Mouse (Mus musculus) layer of hippocampus, adult 9-10 months (tissue): ENCODE data around the gene Tjp1.

Source experiments
- DNase-seq: peaks from one replicate; pipeline ENCODE4 v3.0.0; 2022; ENCODE audit warnings: low spot score

Gene Tjp1

GRCm38 (mm10) chr7:65486259-65486681 lies 41.3 kb downstream of the Tjp1 start:
- DNase-seq, result no peak

DNA sequence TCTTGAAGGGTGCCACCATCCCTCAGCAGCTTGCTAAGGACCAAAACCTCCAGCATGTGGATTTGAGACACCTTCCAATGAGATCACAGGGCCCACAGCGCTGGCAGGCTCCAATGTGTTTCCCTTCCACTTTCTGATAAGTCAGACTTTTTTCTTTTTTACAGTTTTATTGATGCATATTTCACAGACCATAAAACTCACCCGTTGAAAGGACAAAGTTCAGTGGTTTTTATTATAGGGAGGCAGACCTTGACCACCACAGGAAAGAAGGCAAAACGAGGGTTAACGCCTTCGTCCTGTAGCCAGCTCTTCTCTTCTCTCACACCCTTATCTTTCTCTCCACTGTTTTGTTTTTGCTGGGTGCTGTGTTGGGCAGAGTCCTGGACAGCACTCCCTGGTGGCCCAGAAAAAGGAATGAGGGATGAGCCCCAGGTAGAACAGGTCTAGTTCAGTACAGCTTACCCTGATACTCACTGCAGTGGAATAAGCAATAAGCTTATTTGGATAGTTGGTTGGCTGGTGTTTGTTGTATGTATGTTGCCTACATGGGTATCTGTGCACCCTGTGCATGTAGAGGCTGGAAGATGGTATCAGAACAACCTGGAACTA lies 43.3 kb downstream of the Tjp1 start:
- no peak for DNase-seq

GRCm38 (mm10) chr7:65482216-65482615 lies 45.4 kb downstream of the Tjp1 start:
- DNase-seq, result no peak

DNA sequence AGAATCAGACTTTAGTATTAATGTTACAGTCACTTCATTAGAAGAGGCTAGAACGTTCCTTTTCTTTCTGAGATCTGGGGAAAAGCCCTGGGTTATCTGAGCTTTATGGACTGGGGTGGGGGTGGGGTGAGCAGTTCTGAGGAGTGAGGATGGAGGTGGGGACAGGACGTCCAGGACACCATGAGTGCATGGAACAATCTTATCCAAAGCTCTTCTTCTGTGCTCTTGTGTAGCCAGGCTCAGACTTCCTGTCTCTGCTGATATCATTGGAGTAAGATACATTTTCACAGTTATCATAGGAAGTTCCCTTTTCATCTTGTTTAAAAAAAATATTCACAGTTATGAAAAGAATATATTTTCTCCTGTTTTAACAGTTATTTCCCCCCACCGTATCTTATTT lies 55.5 kb downstream of the Tjp1 start:
- DNase-seq, result no peak

GRCm38 (mm10) chr7:65471406-65471805 lies 56.2 kb downstream of the Tjp1 start:
- no peak for DNase-seq

- no peak for DNase-seq
Observed at GRCm38 (mm10) chr7:65470214-65470613, 57.4 kb downstream of the Tjp1 start.

DNA sequence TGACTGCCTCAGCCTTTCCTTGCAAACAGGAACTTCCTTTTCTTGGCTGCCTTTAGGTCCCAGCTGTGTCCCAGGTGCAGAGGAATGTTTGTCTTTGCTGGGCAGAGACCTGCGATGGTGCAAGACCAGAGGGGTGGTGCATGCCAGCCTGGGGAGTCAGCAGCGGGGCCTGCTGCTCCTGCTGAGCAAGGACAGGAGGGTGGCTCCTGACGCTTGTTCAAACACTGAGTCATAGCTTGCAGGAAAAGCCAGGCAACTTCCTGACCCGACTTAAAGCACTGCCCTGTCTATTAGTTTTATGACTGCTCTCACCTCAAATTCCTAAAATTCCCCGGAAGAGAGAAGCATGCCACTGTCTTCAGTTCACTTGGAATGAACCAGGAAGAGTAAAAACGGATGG lies 57.9 kb downstream of the Tjp1 start:
- no peak for DNase-seq

GRCm38 (mm10) chr7:65468191-65468590 lies 59.4 kb downstream of the Tjp1 start:
- DNase-seq, result no peak

DNA sequence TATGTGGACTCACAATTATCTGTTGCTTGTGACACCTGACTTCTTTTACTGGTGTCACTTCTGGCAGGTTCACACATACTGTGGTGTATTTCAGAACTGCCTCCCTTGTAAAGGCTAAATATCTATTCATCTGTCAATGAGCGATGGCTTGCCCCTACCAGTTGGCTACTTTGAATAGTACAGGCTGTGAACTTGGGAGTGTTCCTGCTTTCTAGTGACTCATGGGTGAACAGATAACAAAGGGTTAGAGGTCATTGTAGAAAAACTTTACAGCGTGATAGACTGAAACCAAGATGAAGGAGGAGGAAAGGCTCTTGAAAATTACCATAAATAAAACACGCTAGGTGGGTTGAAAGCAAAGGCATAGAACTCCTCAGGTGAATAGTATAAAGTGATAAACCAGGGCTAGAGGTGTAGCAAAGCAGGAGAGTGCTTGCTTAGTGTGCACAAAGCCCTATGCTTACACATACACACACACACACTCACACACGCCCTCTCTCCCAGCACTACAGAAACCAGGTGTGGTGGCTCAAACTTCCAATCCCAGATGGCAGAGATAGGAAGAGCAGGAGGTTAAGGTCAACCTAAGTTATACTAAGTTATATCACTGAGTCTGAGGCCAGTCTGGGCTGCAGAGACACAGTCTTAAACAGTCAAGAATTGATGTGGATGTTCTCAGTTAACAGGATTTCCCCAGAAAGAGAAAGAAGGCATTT lies 60.1 kb downstream of the Tjp1 start:
- DNase-seq, result no peak

DNA sequence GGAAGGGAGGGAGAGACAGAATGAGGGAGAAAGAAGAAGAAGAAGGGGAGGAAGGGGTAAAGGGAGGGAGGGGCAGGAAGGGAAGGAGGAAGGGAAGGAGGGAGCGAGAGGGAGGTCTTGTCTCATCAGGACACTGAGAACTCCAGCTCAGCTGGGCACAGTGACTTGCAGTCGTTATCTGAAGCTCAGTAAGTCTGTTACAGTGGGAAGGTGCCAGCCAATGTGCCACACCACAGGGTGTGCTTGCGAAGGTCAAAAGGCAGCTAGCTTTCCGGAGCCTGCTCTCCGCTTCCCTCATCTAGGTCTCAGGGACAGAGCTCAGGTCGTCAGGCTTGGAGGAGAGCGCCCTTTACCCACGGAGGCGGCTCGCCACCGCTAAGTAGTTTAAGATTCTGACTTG lies 61.4 kb downstream of the Tjp1 start:
- no peak for DNase-seq

GRCm38 (mm10) chr7:65464518-65465037 lies 63.0 kb downstream of the Tjp1 start:
- DNase-seq, result no peak

GRCm38 (mm10) chr7:65463438-65463837 lies 64.1 kb downstream of the Tjp1 start:
- no peak for DNase-seq

- DNase-seq, result no peak
Observed at GRCm38 (mm10) chr7:65461412-65461811, 66.2 kb downstream of the Tjp1 start.

DNA sequence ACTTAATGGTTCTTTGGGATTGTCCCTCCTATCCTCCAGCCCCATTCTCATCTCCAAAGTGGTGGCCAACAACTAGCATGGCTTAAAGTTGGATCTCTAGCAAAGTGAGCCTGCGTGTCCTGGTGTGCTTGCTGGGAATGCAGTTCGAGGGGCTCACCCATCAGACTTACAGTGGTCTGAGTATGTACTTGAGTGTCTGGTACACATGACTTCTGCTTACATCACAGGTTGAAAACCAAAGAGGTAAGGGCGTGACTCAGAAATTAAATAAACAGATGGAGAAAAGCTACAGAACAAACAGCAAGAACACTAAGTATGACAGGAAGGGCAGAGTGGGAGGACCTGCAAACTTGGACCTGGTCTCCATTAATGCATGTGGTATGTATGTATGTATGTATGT lies 67.4 kb downstream of the Tjp1 start:
- no peak for DNase-seq

GRCm38 (mm10) chr7:65456031-65456430 lies 71.5 kb downstream of the Tjp1 start:
- DNase-seq, result no peak

- no peak for DNase-seq
Observed at GRCm38 (mm10) chr7:65455208-65455607, 72.4 kb downstream of the Tjp1 start.

GRCm38 (mm10) chr7:65454269-65454668 lies 73.3 kb downstream of the Tjp1 start:
- DNase-seq, result no peak

- no peak for DNase-seq
Observed at GRCm38 (mm10) chr7:65452246-65452645, 75.3 kb downstream of the Tjp1 start.

DNA sequence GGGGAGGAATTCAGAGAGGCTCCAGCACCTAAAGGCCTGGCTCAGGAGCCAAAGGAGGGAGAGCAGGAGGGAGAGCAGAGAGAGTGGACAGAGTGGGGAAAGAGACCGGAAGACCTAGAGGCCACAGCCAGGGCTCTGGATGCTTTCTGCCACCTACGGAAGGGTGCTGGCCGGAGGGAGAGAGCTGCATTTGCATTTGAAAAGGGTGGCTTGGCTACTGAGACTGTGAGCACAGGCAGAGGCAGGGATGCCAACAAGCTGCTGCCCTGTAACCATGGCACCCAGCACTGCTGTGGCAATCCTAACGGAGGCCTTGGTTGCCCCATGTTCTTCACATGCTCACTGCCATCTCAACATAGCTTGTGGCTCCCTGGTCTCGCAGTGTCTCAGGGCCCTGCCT lies 77.4 kb downstream of the Tjp1 start:
- no peak for DNase-seq

DNA sequence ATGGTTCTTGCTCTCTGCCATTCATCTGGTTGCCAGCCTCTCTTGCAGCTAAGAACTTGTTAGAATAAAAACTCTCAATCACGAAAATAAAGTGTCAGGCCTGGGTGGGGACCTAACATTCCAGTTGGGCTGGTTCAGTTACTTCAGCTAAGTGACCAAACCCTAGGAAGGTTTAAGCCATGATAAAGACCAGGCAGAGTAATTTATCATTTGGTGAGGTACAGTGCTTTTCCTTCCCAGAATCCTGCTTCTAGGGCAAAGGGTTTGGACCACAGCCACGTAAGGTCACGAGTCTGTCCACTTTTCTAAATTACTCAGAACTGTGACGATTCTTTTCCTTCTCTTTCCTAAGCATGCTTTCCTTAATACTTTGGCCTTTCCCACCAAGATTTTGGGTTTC lies 86.1 kb downstream of the Tjp1 start:
- DNase-seq, result no peak

DNA sequence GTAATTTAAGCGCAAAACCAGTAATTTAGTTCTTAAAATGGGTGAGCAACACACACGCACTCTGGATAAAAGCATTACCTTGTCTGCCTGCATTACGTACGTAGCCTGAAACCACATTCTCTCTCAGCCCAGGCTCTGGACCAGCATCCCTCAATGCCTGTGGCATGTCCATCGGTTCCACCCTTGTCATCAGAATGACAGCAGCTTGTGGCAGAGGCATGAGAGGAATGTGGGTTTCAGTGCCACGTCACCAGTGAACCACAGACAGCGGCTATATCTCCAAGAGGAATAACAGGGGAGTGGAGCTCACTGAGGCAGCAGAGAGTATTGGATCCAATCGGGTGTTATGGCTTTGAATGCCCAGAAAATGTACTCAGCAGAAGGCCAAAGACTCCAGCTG lies 88.1 kb downstream of the Tjp1 start:
- DNase-seq, result no peak

- no peak for DNase-seq
Observed at GRCm38 (mm10) chr7:65438146-65438545, 89.4 kb downstream of the Tjp1 start.

GRCm38 (mm10) chr7:65436921-65437320 lies 90.7 kb downstream of the Tjp1 start:
- peak; percentile 80 for DNase-seq
